Mouse (Mus musculus): Measurements from ENCODE around the gene Mylpf.

GRCm38 (mm10) chr7:127217901-127218642 is 9.4 kb downstream of the Mylpf start:
- TF ChIP-seq ZC3H11A (IDR thresholded peaks at IDR 0.05; ENCODE audit: borderline replicate concordance, low read depth, low read length) (no peak), CHD2 (IDR thresholded peaks at IDR 0.05; ENCODE audit: low read depth, low read length) (no peak), ZNF384 (IDR thresholded peaks at IDR 0.05; ENCODE audit: low read depth, low read length) (no peak)
